Mouse (Mus musculus) T-cell, adult 2 months (primary cell): ENCODE measurements at regions not wholly inside any gene's neighbourhood (a gene's known extent, or its start where the extent isn't known, plus 50 kb on each side); places are given as distances from the start of the nearest gene placed in this dataset.

Source experiments
- DNase-seq: peaks from one replicate; pipeline ENCODE4 v3.0.0; 2022; ENCODE audit warnings: low spot score

- DNase-seq = no peak
These were observed 59.3 kb upstream of the Il12b start for GRCm38 (mm10) chr11:44340531-44340930.

GRCm38 (mm10) chr11:44348308-44348707 lies 51.6 kb upstream of the Il12b start:
- no peak for DNase-seq

GRCm38 (mm10) chr11:44349546-44349945 lies 50.3 kb upstream of the Il12b start:
- DNase-seq = no peak
